Mouse (Mus musculus): Measurements from ENCODE around the gene Rfesd.
A peak's percentile ranks its signal among the peaks of the same experiment; 100 is the strongest.

Gene Rfesd

GRCm38 (mm10) chr13:76017974-76018843 is at the start of gene Rfesd:
Rfesd (minus strand) TSS chr13:76018719.
- DNase-seq (ENCODE audit: low spot score): peak; percentile 93

- no peak for DNase-seq (ENCODE audit: low spot score)
Observed at GRCm38 (mm10) chr13:76064363-76064945, 45.9 kb upstream of the Rfesd start.

GRCm38 (mm10) chr13:76063548-76063947 is 45.0 kb upstream of the Rfesd start:
- DNase-seq (ENCODE audit: low spot score): no peak

GRCm38 (mm10) chr13:76062569-76062968 is 44.0 kb upstream of the Rfesd start:
- DNase-seq (ENCODE audit: low spot score): no peak

GRCm38 (mm10) chr13:76062126-76062525 is 43.6 kb upstream of the Rfesd start:
- no peak for DNase-seq (ENCODE audit: low spot score)

GRCm38 (mm10) chr13:76059591-76059990 is 41.1 kb upstream of the Rfesd start:
- no peak for DNase-seq (ENCODE audit: low spot score)

- no peak for DNase-seq (ENCODE audit: low spot score)
Observed at GRCm38 (mm10) chr13:76057267-76058069, 38.9 kb upstream of the Rfesd start.

GRCm38 (mm10) chr13:76056896-76057266 is 38.4 kb upstream of the Rfesd start, which contains the start of gene Gpr150:
Gpr150 (minus strand) TSS chr13:76056996.
- DNase-seq (ENCODE audit: low spot score): no peak

GRCm38 (mm10) chr13:76056261-76056724 is 37.8 kb upstream of the Rfesd start:
- DNase-seq (ENCODE audit: low spot score): no peak

GRCm38 (mm10) chr13:76055391-76056232 is 37.1 kb upstream of the Rfesd start:
- DNase-seq (ENCODE audit: low spot score): no peak

- DNase-seq (ENCODE audit: low spot score): no peak
Observed at GRCm38 (mm10) chr13:76044971-76045370, 26.5 kb upstream of the Rfesd start.

- no peak for DNase-seq (ENCODE audit: low spot score)
Observed at GRCm38 (mm10) chr13:76042455-76042854, 23.9 kb upstream of the Rfesd start.

GRCm38 (mm10) chr13:76024588-76024987 is 6.1 kb upstream of the Rfesd start:
- no peak for DNase-seq (ENCODE audit: low spot score)

GRCm38 (mm10) chr13:76021782-76022181 is 3.3 kb upstream of the Rfesd start:
- DNase-seq (ENCODE audit: low spot score): no peak

- no peak for DNase-seq (ENCODE audit: low spot score)
Observed at GRCm38 (mm10) chr13:76018844-76019400, 403 bp upstream of the Rfesd start.

- no peak for DNase-seq (ENCODE audit: low spot score)
Observed at GRCm38 (mm10) chr13:76017465-76017864, 1.1 kb downstream of the Rfesd start.

GRCm38 (mm10) chr13:76014511-76014910 is 4.0 kb downstream of the Rfesd start:
- no peak for DNase-seq (ENCODE audit: low spot score)

GRCm38 (mm10) chr13:76003272-76003671 is 15.2 kb downstream of the Rfesd start:
- no peak for DNase-seq (ENCODE audit: low spot score)

GRCm38 (mm10) chr13:75992169-75993028 is 26.1 kb downstream of the Rfesd start:
- no peak for DNase-seq (ENCODE audit: low spot score)

- DNase-seq (ENCODE audit: low spot score): no peak
Observed at GRCm38 (mm10) chr13:75988096-75988495, 30.4 kb downstream of the Rfesd start.

Data from layer of hippocampus, adult 9-10 months (tissue).